Mouse (Mus musculus): ENCODE results near the gene Vwa8. TPM values are rescaled to one million over a fixed set of nuclear protein-coding genes. Genes with fewer than 3 reads are reported as not detected.

Gene Vwa8
- polyA plus RNA-seq, 1 experiment from 2014 or later = 11.7 TPM

- Histone ChIP-seq H3K4me1 (replicated peaks; ENCODE audit: control insufficient read depth, insufficient read depth) (no peaks in the 10 kb centered on the region), H3K27ac (replicated peaks) (no peak overlapping the region), H3K9me3 (ENCODE audit: control insufficient read depth, low read length) (no peaks in the 10 kb centered on the region), H3K4me2 (replicated peaks; ENCODE audit: low read depth) (no peak overlapping the region), H3K36me3 (ENCODE audit: control insufficient read depth, insufficient read depth, low read length) (no peaks in the 10 kb centered on the region), H3K4me3 (ENCODE audit: low read depth, low read length) (no peak overlapping the region), H3K27me3 (ENCODE audit: control insufficient read depth, insufficient read depth, low read length) (no peaks in the 10 kb centered on the region), H3K9ac (ENCODE audit: low read length) (no peak overlapping the region)
- DNase-seq (ENCODE audit: low spot score) (no peak), ATAC-seq (ENCODE audit: low FRiP score, low TSS enrichment) (no peak)
- WGBS = 50% methylated on average over 3 of the region's 3 CpGs
- no peak for TF ChIP-seq CTCF (IDR thresholded peaks at IDR 0.05; ENCODE audit: low read depth)
- TF ChIP-seq EP300 (optimal IDR thresholded peaks at IDR 0.05) = no peak
Observed at GRCm38 (mm10) chr14:78818406-78818805, 30.4 kb upstream of the Vwa8 start.

- Histone ChIP-seq H3K9ac (ENCODE audit: low read length) (no peak overlapping the region), H3K36me3 (ENCODE audit: control insufficient read depth, insufficient read depth, low read length) (no peaks in the 10 kb centered on the region), H3K9me3 (ENCODE audit: control insufficient read depth, low read length) (no peaks in the 10 kb centered on the region), H3K4me1 (replicated peaks; ENCODE audit: control insufficient read depth, insufficient read depth) (no peaks in the 10 kb centered on the region), H3K4me3 (ENCODE audit: low read depth, low read length) (no peak overlapping the region), H3K27me3 (ENCODE audit: control insufficient read depth, insufficient read depth, low read length) (no peaks in the 10 kb centered on the region), H3K27ac (replicated peaks) (no peak overlapping the region), H3K4me2 (replicated peaks; ENCODE audit: low read depth) (no peak overlapping the region)
- WGBS = 67% methylated on average over 4 of the region's 4 CpGs
- DNase-seq (ENCODE audit: low spot score) (no peak), ATAC-seq (ENCODE audit: low FRiP score, low TSS enrichment) (no peak)
- TF ChIP-seq CTCF (IDR thresholded peaks at IDR 0.05; ENCODE audit: low read depth) (no peak), EP300 (optimal IDR thresholded peaks at IDR 0.05) (no peak)
Observed at GRCm38 (mm10) chr14:78824013-78824412, 24.8 kb upstream of the Vwa8 start.

DNA sequence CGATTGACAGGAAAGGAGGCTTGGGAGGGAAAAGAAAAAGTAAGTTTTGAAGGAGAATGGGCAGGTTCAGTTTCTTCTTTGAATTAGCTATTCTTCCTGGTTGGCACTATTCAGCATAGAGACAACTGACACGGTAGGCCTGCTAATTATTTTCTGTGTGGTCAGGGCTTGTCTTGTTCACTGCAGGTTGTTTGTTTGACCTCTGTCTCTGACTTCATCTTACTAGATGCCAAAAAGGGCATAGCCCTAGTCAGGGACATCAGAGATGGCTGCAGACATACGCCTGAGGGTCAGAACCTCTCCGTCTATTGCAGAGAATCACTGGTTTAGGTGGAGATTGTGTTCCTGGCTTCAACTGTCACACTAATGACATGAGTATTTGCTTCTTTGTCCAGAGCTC lies 24.3 kb upstream of the Vwa8 start:
- DNase-seq (ENCODE audit: low spot score) (no peak), ATAC-seq (ENCODE audit: low FRiP score, low TSS enrichment) (no peak)
- H3K27me3 ChIP-seq (ENCODE audit: control insufficient read depth, insufficient read depth, low read length) = no peaks in the 10 kb centered on the region
- no peaks in the 10 kb centered on the region for H3K36me3 ChIP-seq (ENCODE audit: control insufficient read depth, insufficient read depth, low read length)
- H3K4me3 ChIP-seq (ENCODE audit: low read depth, low read length) = no peak overlapping the region
- H3K4me1 ChIP-seq (replicated peaks; ENCODE audit: control insufficient read depth, insufficient read depth) = no peaks in the 10 kb centered on the region
- H3K27ac ChIP-seq (replicated peaks) = no peak overlapping the region
- H3K9ac ChIP-seq (ENCODE audit: low read length) = no peak overlapping the region
- 69% methylated on average over 4 of the region's 4 CpGs for WGBS
- H3K4me2 ChIP-seq (replicated peaks; ENCODE audit: low read depth) = no peak overlapping the region
- no peaks in the 10 kb centered on the region for H3K9me3 ChIP-seq (ENCODE audit: control insufficient read depth, low read length)
- TF ChIP-seq CTCF (IDR thresholded peaks at IDR 0.05; ENCODE audit: low read depth) (no peak), EP300 (optimal IDR thresholded peaks at IDR 0.05) (no peak)

- Histone ChIP-seq H3K4me1 (replicated peaks; ENCODE audit: control insufficient read depth, insufficient read depth) (no peaks in the 10 kb centered on the region), H3K4me3 (ENCODE audit: low read depth, low read length) (no peak overlapping the region), H3K9me3 (ENCODE audit: control insufficient read depth, low read length) (no peaks in the 10 kb centered on the region), H3K36me3 (ENCODE audit: control insufficient read depth, insufficient read depth, low read length) (no peaks in the 10 kb centered on the region), H3K4me2 (replicated peaks; ENCODE audit: low read depth) (no peak overlapping the region), H3K27ac (replicated peaks) (no peak overlapping the region), H3K27me3 (ENCODE audit: control insufficient read depth, insufficient read depth, low read length) (no peaks in the 10 kb centered on the region), H3K9ac (ENCODE audit: low read length) (no peak overlapping the region)
- 94% methylated on average over 4 of the region's 4 CpGs for WGBS
- TF ChIP-seq CTCF (IDR thresholded peaks at IDR 0.05; ENCODE audit: low read depth) (no peak), EP300 (optimal IDR thresholded peaks at IDR 0.05) (no peak)
- no peak for DNase-seq (ENCODE audit: low spot score)
- no peak for ATAC-seq (ENCODE audit: low FRiP score, low TSS enrichment)
Observed at GRCm38 (mm10) chr14:78831158-78831557, 17.7 kb upstream of the Vwa8 start.

DNA sequence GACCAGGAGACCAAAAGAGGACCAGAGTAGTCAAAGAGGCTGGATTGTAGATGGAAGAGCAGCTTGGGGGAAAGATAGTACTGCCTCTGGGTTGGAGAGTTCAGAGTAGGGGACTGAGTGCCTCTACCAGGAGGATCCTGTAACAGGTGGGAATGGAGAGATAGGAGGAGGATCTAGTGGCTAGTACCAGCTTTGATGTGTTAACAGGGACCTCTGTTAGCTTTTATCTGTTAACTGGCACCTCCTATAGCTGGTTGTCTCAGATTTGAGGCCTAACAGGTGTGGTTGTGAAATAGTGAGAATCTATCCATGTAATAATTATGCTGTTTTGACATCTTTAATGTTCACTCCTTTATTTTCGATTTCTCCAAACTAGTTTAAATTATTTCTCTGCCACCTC lies 904 bp upstream of the Vwa8 start:
- Histone ChIP-seq H3K27ac (replicated peaks) (no peak overlapping the region), H3K36me3 (ENCODE audit: control insufficient read depth, insufficient read depth, low read length) (no peaks in the 10 kb centered on the region), H3K27me3 (ENCODE audit: control insufficient read depth, insufficient read depth, low read length) (no peaks in the 10 kb centered on the region), H3K9ac (ENCODE audit: low read length) (no peak overlapping the region), H3K4me3 (ENCODE audit: low read depth, low read length) (no peak overlapping the region), H3K4me1 (replicated peaks; ENCODE audit: control insufficient read depth, insufficient read depth) (0 out of 2 replicates have a peak, but pooled peaks cover 3% of the 10 kb centered on the region), H3K9me3 (ENCODE audit: control insufficient read depth, low read length) (no peaks in the 10 kb centered on the region), H3K4me2 (replicated peaks; ENCODE audit: low read depth) (no peak overlapping the region)
- DNase-seq (ENCODE audit: low spot score) (no peak), ATAC-seq (ENCODE audit: low FRiP score, low TSS enrichment) (no peak)
- no peak for TF ChIP-seq EP300 (optimal IDR thresholded peaks at IDR 0.05)
- TF ChIP-seq CTCF (IDR thresholded peaks at IDR 0.05; ENCODE audit: low read depth) = no peak
- WGBS = 80% methylated on average over 1 of the region's 1 CpGs

DNA sequence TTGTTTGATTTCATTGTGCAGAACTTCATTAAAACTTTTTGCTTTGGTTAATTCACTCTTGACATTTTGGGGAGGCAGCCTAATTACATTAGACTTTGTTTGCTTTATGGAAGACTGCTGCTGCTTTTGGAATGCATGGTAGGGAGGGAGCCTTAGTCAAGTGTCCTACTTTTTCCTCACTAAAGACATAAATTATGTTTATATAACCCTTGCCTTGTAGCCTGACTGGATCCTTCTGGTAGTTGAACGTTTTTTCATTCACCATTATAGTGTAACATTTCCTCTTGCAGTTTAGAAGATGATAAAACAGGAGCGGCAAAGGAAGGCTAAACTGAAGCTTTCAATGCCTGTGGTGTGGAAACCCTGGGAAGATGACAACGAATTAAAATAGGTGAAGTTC lies 375 bp upstream of the Vwa8 start:
- no peaks in the 10 kb centered on the region for H3K27me3 ChIP-seq (ENCODE audit: control insufficient read depth, insufficient read depth, low read length)
- H3K4me3 ChIP-seq (ENCODE audit: low read depth, low read length) = peak overlapping the region; percentile 88
- 0 out of 2 replicates have a peak, but pooled peaks cover 3% of the 10 kb centered on the region for H3K4me1 ChIP-seq (replicated peaks; ENCODE audit: control insufficient read depth, insufficient read depth)
- H3K36me3 ChIP-seq (ENCODE audit: control insufficient read depth, insufficient read depth, low read length) = no peaks in the 10 kb centered on the region
- DNase-seq (ENCODE audit: low spot score) = no peak
- no peaks in the 10 kb centered on the region for H3K9me3 ChIP-seq (ENCODE audit: control insufficient read depth, low read length)
- H3K27ac ChIP-seq (replicated peaks) = peak overlapping the region; percentile 91
- under 1% methylated on average over 3 of the region's 3 CpGs for WGBS
- H3K4me2 ChIP-seq (replicated peaks; ENCODE audit: low read depth) = peak overlapping the region; percentile 80
- H3K9ac ChIP-seq (ENCODE audit: low read length) = peak overlapping the region; percentile 90
- TF ChIP-seq CTCF (IDR thresholded peaks at IDR 0.05; ENCODE audit: low read depth) (no peak), EP300 (optimal IDR thresholded peaks at IDR 0.05) (no peak)
- ATAC-seq (ENCODE audit: low FRiP score, low TSS enrichment) = peak; percentile 27; the same call in 1 of the 2 replicates

Measured in stomach, postnatal 0 days (tissue).